Comparison of ENCODE assay signal across 25 mouse cellular contexts in genomic region chr19:47513618-47513897, GRCm38 (mm10). TPM values are rescaled to one million over a fixed set of nuclear protein-coding genes. Genes with fewer than 3 reads are reported as not detected.
DNase-seq lines count a peak whose midpoint lies in the region; ATAC-seq lines count a peak whose summit lies in the region.
"Had no signal": no experiment of that assay in that cellular context is flagged by ENCODE, and none has a peak within 500 bp of the region (broad histone marks: within the 10 kb centered on the region; RNA-seq: fewer than 3 reads in every experiment).

No protein-coding gene starts in this region.

- peak; percentile 14 for DNase-seq in kidney, adult 18-20 months
- DNase-seq in heart, embryonic 10.5 days (ENCODE audit: low spot score), result no peak
- peak; percentile 69 to 72 for DNase-seq in heart, postnatal 10 days
- DNase-seq: adrenal gland, postnatal 36 days; B cell, adult 2 months; cerebellum, adult 11 months; cerebellum, adult 9-11 months; gastrocnemius, postnatal 10 days; left cerebral cortex, postnatal 4 days; retina, postnatal 1 day had no signal

- H3K4me2 ChIP-seq in kidney, embryonic 15.5 days, result no peak overlapping the region
- no peak overlapping the region for H3K4me2 ChIP-seq in heart, embryonic 12.5 days
- no peak overlapping the region for H3K4me2 ChIP-seq in hindbrain, embryonic 13.5 days
- H3K4me2 ChIP-seq: embryonic facial prominence, embryonic 15.5 days; hindbrain, embryonic 14.5 days; limb, embryonic 15.5 days; liver, embryonic 15.5 days; midbrain, embryonic 15.5 days; neural tube, embryonic 12.5 days; stomach, embryonic 15.5 days had no signal

- ATAC-seq in kidney, embryonic 15.5 days (replicated peaks; ENCODE audit: low FRiP score), result no peak
- no peak for ATAC-seq in heart, embryonic 12.5 days (ENCODE audit: insufficient number of reproducible peaks, low FRiP score)
- ATAC-seq in hindbrain, embryonic 13.5 days (ENCODE audit: low FRiP score), result no peak
- ATAC-seq in frontal cortex, adult (ENCODE audit: low TSS enrichment), result no peak
- ATAC-seq: forebrain, embryonic 14.5 days; midbrain, embryonic 15.5 days; Patski had no signal

- peaks cover 61% of the 10 kb centered on the region for H3K4me1 ChIP-seq in kidney, embryonic 15.5 days
- H3K4me1 ChIP-seq in heart, embryonic 10.5 days, result peaks cover 54% of the 10 kb centered on the region
- H3K4me1 ChIP-seq in heart, embryonic 12.5 days (replicated peaks), result peaks cover 61% of the 10 kb centered on the region
- H3K4me1 ChIP-seq in hindbrain, embryonic 13.5 days (replicated peaks), result peaks cover 21% of the 10 kb centered on the region

- H3K9me3 ChIP-seq in kidney, embryonic 15.5 days (replicated peaks), result no peaks in the 10 kb centered on the region
- no peaks in the 10 kb centered on the region for H3K9me3 ChIP-seq in heart, embryonic 10.5 days
- H3K9me3 ChIP-seq in heart, embryonic 12.5 days (replicated peaks), result no peaks in the 10 kb centered on the region
- no peaks in the 10 kb centered on the region for H3K9me3 ChIP-seq in hindbrain, embryonic 13.5 days
- H3K9me3 ChIP-seq: embryonic facial prominence, embryonic 15.5 days; G1E; limb, embryonic 15.5 days; liver, embryonic 15.5 days; midbrain, embryonic 15.5 days; neural tube, embryonic 12.5 days; stomach, embryonic 15.5 days had no signal

- no peak overlapping the region for H3K27ac ChIP-seq in kidney, embryonic 15.5 days
- H3K27ac ChIP-seq in heart, embryonic 10.5 days, result peak overlapping the region; percentile 26; the same call in 1 of the 2 replicates
- peak overlapping the region; percentile 71 for H3K27ac ChIP-seq in heart, embryonic 12.5 days (ENCODE audit: poor library complexity, severe bottlenecking)
- no peak overlapping the region for H3K27ac ChIP-seq in hindbrain, embryonic 13.5 days
- H3K27ac ChIP-seq: embryonic facial prominence, embryonic 15.5 days; hindbrain, embryonic 14.5 days; limb, embryonic 15.5 days; liver, embryonic 15.5 days; midbrain, embryonic 15.5 days; neural tube, embryonic 12.5 days had no signal

- no peak overlapping the region for H3K9ac ChIP-seq in kidney, embryonic 15.5 days
- no peak overlapping the region for H3K9ac ChIP-seq in heart, embryonic 12.5 days
- no peak overlapping the region for H3K9ac ChIP-seq in hindbrain, embryonic 13.5 days
- H3K9ac ChIP-seq: embryonic facial prominence, embryonic 15.5 days; hindbrain, embryonic 14.5 days; limb, embryonic 15.5 days; liver, embryonic 15.5 days; midbrain, embryonic 15.5 days; neural tube, embryonic 12.5 days; stomach, embryonic 15.5 days had no signal

- no peak overlapping the region for H3K4me3 ChIP-seq in kidney, embryonic 15.5 days (replicated peaks)
- H3K4me3 ChIP-seq in heart, embryonic 10.5 days, result no peak overlapping the region
- H3K4me3 ChIP-seq in heart, embryonic 12.5 days, result no peak overlapping the region
- H3K4me3 ChIP-seq in hindbrain, embryonic 13.5 days, result no peak overlapping the region
- H3K4me3 ChIP-seq: embryonic facial prominence, embryonic 15.5 days; limb, embryonic 15.5 days; liver, embryonic 15.5 days; midbrain, embryonic 15.5 days; neural tube, embryonic 12.5 days; stomach, embryonic 15.5 days had no signal

- intact Hi-C loops in heart, postnatal 10 days (cut with DNase I), result no loop called here

- H3K36me3 ChIP-seq in kidney, embryonic 15.5 days, result peaks cover 39% of the 10 kb centered on the region
- H3K36me3 ChIP-seq in heart, embryonic 10.5 days, result peaks cover 47% of the 10 kb centered on the region
- H3K36me3 ChIP-seq in heart, embryonic 12.5 days, result peaks cover 33% of the 10 kb centered on the region
- peaks cover 33% of the 10 kb centered on the region for H3K36me3 ChIP-seq in hindbrain, embryonic 13.5 days
- H3K36me3 ChIP-seq: liver, embryonic 15.5 days; midbrain, embryonic 15.5 days had no signal

- H3K27me3 ChIP-seq in kidney, embryonic 15.5 days, result no peaks in the 10 kb centered on the region
- H3K27me3 ChIP-seq in heart, embryonic 10.5 days (ENCODE audit: insufficient read depth, poor library complexity, severe bottlenecking), result no peaks in the 10 kb centered on the region
- H3K27me3 ChIP-seq in heart, embryonic 12.5 days (replicated peaks), result no peaks in the 10 kb centered on the region
- no peaks in the 10 kb centered on the region for H3K27me3 ChIP-seq in hindbrain, embryonic 13.5 days
- H3K27me3 ChIP-seq: CH12.LX; embryonic facial prominence, embryonic 15.5 days; limb, embryonic 15.5 days; liver, embryonic 15.5 days; midbrain, embryonic 15.5 days; neural tube, embryonic 12.5 days; Patski; stomach, embryonic 15.5 days had no signal

- WGBS in kidney, embryonic 15.5 days, result 63% methylated on average over 4 of the region's 4 CpGs
- 62% methylated on average over 4 of the region's 4 CpGs for WGBS in heart, embryonic 10.5 days
- WGBS in heart, embryonic 12.5 days, result 52% methylated on average over 4 of the region's 4 CpGs
- 70% methylated on average over 4 of the region's 4 CpGs for WGBS in hindbrain, embryonic 13.5 days

RNA-seq across cellular contexts. Expression of gene Stn1, which starts 23.7 kb away (rescaled TPM):
- polyA plus RNA-seq in kidney, embryonic 15.5 days (2015; fragmentation: Nextera tagmentation; extraction: Ambion mirVana), result 47.1 and 51.0 TPM in 2 replicates
- 42.2 and 53.8 TPM in 2 replicates for polyA plus RNA-seq in heart, embryonic 10.5 days (2016; fragmentation: Nextera tagmentation; extraction: Ambion mirVana)
- 34.2 and 35.3 TPM in 2 replicates for polyA plus RNA-seq in heart, embryonic 12.5 days (2016; fragmentation: Nextera tagmentation; extraction: Ambion mirVana)
- 10 to 100 TPM; 22.0 to 24.0 TPM for total RNA-seq in heart, postnatal 10 days (2021)
- 34.6 and 35.1 TPM in 2 replicates for polyA plus RNA-seq in hindbrain, embryonic 13.5 days (2015; fragmentation: Nextera tagmentation; extraction: Ambion mirVana)

RNA-seq across cellular contexts. Expression of gene Sh3pxd2a, which starts 49.4 kb away (rescaled TPM):
- polyA plus RNA-seq in kidney, embryonic 15.5 days (2015; fragmentation: Nextera tagmentation; extraction: Ambion mirVana), result 5.5 and 6.4 TPM in 2 replicates
- polyA plus RNA-seq in heart, embryonic 10.5 days (2016; fragmentation: Nextera tagmentation; extraction: Ambion mirVana), result 3.4 and 3.9 TPM in 2 replicates
- polyA plus RNA-seq in heart, embryonic 12.5 days (2016; fragmentation: Nextera tagmentation; extraction: Ambion mirVana), result 6.2 TPM in 2 replicates
- 10 to 100 TPM; 87.9 to 93.7 TPM for total RNA-seq in heart, postnatal 10 days (2021)
- polyA plus RNA-seq in hindbrain, embryonic 13.5 days (2015; fragmentation: Nextera tagmentation; extraction: Ambion mirVana), result 2.1 and 2.5 TPM in 2 replicates
- polyA plus RNA-seq: G1E had no signal

Comparison
In these comparisons a context has a peak if more than half of its experiments do, and no peak if none do; other contexts are left out.
1. H3K27ac ChIP-seq: peak in heart, embryonic 10.5 days (single experiment) and heart, embryonic 12.5 days (single experiment); none in kidney, embryonic 15.5 days (single experiment) and hindbrain, embryonic 13.5 days (single experiment).